Mouse (Mus musculus) liver, embryonic 14.5 days (tissue): Measurements from ENCODE around the gene Pmpca.

ENCODE experiments used
- CTCF ChIP-seq: IDR thresholded peaks from 2 replicates; pipeline ENCODE4 v1.5.1; 2016; ENCODE audit warnings: antibody characterized with exemption, low read depth, control low read depth
- EP300 ChIP-seq: IDR thresholded peaks from 2 replicates; pipeline ENCODE4 v1.6.1; 2016; ENCODE audit warnings: antibody characterized with exemption, low read depth

DNA sequence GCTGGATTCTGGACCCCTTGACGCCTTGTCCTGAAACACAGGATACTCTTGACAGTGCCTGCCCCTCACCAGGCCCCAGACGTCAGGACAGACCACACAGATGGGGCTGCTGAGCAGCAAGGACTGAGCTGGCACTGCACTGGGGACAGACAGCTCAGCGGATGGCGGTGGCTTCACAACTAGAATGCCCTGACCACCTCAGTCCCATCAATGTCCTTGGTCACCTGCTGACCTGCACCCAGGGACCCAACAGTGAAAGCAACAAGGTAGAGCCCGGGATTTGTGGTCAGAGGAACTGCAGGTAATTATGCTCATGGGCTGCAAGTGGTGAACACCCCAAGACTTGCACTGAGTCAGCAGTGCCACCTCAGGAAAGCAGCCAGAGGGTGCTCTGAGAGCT, 26.1 kb upstream of the Pmpca start:
- TF ChIP-seq EP300 (no peak), CTCF (no peak)
